Mouse (Mus musculus) B cell, adult 2 months (primary cell): ENCODE measurements around the gene Prkca.
A peak's percentile ranks its signal among the peaks of the same experiment; 100 is the strongest.

ENCODE experiments used
- DNase-seq, 2 experiments: peaks; one replicate each; pipeline ENCODE4 v3.0.0; 2022

The Prkca gene

DNA sequence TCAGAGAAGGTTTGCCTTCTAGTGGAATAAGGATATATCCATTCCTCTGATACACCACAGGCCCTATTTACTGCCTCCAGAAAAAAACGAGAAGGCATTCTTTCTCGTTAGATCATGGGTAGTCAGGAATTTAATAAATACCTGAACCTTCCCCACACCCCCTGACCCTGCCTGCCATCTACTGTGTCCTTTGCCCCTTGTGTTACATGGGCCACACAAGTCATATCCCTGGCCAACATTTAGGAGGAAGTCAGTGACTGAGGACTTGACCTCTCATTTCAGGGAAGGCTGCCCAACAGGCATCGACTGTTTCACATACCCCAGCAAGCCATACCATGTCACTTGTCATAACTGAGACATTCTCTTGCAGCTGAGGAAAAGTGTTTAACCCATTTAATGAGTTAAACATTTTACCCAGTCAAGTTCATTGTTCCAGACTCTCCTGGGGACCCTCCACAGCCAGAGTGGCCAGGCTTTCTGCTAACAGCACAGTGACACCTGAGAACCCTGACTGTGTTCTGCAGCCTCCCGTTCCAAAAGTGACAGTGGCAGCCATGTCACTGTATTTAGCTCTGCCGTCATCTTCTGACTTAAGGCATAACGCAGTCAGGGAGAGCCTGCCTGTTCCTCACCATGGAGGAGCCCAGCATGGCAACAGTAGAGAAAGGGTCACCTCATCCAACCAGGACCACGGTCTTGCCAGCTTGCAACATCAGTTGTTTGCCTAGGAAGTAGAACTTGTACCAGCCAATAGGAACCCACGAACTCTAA lies 114.4 kb downstream of the Prkca start:
- no peak for DNase-seq

DNA sequence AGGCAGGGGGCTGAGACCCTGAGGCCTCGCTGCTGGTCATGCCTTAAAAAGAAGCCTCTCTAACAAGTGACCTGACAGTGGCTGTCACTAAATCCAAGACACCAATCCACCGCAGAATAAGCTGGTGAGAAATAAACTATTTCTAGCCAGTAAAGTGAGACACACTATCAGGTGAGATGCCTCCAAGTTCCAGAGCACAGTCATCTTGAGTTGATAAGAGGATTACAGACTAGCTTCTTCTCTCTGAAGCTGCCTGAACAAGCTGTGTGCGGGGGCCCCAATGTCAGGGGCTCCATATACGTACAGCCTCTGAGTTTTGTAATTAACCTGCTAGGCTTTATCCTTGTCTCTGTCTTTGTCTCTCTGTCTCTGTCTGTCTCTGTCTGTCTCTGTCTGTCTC lies 115.2 kb downstream of the Prkca start:
- no peak for DNase-seq

DNA sequence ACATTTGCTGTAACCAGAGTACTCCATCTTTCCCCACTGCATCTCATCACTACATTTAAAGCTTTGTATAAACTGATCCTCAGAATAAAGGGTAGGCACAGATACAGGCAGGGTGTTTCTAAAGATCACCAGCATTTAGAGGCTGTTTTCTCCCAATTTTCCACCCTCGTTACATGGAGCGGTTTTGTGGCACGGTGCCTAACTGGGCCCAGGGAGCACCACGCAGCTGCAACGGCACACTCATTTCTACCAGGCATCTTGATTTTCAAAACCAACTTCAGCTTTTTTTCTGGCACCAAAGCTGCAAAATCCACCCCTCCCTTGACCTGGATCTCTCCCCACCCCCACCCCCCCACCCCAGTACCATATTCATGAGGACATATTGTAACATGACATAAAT lies 117.5 kb downstream of the Prkca start:
- DNase-seq: no peak

DNA sequence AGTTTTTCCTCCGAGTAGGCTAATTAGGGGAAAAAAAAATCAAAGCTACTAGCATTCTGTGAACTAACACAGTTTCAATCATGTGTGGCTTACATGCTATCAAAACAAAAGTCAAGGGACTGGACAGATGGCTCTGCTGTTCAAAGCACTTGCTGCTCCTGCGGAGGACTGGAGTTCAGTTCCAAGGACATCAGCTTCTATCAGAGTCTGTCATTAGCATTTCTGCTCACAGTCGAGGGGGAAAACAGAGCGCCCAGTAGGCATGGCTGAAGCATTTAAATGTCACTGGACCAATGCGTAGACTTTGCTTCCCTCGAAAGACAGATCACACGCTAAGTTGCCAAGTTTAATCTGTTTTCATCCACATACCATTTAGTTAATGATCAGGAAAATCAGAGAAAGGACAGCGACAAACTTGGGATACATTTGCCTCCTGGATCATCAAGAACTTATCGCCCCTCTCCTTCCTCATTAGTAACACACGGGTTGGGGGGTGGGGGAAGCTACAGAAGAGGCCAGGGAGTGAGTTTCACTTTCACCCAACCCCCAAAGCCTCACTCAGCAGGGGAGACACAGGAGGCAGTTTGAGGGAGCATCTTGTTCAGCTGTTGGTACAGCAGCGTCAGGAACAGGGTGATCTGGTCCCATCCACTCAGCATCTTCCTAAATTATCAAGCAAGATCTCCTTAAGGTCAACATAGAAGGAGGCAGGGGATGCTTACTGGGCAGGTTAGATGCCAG lies 119.3 kb downstream of the Prkca start:
- peak; percentile 37 to 49 for DNase-seq

DNA sequence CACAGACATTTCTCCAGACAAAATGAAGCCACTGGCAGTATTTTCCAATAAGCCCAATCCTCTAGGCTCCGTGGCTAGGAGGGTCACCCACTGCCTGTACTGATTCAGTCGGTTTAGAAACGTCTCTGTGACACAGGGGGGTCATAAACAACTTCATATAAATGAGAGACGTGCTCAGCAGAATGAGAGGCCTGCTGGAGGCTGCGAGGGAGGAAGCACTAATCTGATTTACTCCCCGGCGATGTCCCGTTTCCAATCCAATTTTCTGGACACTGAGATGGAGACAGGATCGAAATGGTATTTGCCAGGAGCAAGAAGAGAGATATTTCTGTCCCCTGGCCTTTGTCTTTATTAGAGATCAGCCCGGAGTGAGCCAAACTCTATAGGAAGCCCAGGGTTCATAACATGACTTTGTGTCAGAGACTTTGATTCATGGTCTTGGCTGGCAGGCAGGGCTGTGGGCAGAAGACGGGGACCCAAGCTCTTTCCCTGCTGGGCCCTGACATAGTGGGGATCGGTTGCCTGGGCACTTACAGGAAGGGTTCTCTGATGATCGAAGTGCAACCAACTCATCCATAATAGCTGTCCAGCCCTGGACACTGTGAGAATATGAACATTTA lies 120.0 kb downstream of the Prkca start:
- peak; percentile 13 to 14 for DNase-seq

DNA sequence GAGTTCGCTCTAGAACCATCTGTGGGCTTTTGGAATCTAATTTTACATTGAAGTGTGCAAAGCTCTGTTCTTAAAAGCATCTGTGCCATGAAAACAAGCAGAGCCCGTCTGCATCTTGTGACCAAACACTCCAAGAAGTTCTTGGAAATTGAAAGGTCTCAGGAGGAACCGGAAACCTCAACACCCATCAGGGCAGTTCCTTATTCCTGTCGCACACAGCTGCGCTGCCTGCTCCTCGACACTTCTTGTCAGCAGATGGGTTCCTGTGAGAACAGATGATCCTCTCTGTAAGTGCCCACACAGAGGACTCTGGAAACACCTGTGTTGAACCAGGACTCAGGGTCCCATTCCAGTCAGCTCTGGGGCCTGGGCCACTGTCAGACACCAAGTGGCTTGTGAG lies 120.6 kb downstream of the Prkca start:
- peak; percentile 47 to 50 for DNase-seq

DNA sequence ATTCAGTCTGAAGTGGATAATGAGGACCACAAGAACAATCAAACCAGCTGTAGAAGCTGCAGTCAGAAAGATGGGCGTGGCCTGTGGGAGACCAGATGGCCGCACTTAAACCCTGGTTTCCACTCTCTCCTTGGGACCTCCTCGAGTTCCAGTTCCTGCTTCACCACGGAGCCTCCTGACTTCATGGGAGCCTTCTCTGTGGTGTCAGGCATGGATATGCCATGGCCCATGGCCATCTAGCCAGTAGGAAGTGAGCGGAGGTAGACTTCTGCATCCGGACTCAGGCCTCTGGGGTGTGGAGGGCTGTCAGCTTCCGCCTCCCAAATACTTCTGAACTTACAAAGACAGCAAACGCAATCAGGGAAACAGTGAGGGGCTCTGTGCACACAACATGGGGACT lies 121.1 kb downstream of the Prkca start:
- peak; percentile 67 to 72 for DNase-seq

DNA sequence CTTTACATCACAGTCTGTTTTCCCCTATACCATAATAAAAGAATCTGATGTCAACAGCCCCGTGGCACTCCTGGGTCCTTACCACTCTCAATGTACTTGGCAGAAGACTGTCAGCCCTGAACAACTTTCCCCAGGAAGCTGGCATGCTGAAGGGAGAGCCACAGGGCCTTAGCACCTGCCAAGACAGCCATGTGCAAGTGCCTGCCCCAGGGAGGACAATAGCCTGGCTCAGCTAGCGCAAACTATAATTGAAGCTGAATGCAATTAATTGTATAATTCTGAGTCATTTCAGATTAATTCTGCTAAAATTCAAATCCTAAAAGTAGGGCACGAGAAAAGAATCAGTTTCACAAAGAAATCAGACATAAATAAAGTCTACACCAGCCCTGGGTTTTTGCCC lies 121.7 kb downstream of the Prkca start:
- no peak for DNase-seq

DNA sequence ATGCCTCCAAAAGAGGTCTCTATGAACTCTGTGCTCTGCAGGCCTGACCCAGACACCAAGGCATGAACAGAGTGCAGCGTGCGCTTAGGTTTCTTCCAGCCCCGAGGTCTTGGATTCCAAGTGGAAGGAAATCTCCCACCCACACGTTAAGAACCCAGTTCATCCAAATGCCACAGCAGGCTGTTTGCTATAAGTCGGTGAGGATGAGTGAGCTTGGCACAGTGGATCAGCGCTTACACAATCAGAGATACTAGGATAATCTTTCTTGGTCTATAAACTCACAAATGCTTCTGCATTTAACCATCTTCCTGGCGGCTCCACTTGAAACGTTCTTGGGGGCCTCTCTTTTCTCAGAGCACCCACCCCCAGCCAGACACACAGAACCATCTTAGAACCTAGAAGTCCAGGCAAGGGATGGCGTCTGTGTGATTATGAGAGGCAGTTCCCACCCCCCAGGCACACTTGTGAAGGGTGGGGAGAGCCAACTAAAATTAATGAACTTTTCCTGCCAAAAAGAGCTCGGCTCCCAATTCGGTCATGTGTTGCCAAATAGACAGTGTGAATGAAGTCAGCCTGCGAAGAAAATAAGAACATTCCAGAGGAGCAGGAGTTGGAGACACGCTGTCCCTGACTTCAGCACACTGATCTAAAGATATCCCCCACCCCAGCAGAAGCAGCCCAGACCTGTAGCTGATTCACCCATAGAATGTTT lies 122.4 kb downstream of the Prkca start:
- DNase-seq: no peak

DNA sequence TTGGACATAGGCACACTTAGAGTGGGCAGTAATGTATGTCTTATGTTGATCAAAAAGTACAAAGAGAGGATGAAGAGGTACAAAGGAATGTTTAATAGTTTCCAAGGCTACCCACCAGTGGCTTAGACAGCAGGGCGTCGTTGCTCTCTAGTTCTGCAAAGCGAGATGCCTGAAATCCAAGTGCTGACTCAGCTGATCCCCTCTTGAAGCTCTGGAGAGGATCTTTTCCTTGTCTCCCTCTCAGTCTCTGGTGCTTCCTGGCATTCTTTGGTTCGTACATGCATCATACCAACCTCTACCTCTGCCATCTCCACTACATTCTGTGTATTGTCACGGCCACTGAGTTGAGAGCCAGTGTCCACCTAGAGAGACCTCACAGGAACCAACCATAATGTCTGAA lies 123.1 kb downstream of the Prkca start:
- DNase-seq: no peak

DNA sequence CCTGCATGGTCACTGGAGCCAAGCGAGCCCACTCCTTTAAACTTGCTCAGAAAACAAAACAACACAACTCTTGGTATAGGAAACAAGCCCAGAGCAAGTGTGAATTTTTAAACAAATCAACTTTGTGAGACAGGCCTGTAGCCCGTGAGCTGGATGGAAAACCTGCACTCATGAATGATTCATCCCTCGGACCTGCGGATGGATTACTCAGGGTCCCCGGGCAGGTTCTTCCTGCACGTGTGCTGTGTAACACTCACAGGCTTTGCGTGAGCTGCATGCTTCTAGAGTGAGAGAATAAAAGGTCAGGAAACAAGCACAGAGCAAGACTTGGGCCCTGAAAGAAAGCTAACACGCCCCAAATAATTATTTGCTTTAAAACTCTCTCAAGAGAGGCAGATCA lies 126.7 kb downstream of the Prkca start:
- DNase-seq: no peak

DNA sequence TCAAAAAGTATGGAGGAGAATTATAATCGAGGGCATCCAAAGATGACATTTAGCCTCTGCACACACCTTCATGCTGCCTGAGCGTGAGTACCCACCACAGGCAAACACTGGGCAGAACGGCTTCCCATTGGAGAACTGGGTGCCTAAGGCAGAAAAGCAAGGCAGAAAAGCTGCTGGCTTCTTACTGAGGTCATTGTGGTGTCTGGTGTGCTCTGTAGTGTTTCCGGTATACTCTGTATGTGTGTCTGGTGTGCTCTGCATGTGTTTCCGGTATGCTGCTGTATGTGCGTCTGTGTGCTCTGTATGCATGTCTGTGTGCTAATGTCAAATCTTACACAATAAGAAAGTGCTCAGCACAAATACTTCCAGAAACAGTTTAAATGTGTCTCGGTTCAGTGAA lies 127.7 kb downstream of the Prkca start:
- DNase-seq: peak; percentile 29 to 30

DNA sequence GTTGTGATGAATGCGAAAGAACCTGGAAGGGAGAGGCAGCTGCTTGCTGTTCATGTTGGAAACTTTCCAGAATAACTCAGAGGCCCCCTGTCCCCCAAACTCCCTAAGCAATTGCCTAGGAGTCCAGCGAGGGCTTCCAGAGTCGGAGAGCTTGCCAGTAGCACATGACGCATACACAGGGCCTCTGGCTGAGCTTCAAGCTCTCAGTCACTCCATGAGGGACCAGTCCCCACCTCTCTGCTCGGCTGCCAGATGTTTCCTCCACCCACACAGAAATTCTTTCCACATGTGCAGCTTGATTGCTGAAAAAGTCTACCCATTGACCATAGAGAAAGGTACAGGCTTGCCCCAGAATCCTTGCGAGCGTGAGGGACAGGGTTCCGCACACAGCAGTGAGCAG lies 128.3 kb downstream of the Prkca start:
- peak; percentile 11 to 27 for DNase-seq

DNA sequence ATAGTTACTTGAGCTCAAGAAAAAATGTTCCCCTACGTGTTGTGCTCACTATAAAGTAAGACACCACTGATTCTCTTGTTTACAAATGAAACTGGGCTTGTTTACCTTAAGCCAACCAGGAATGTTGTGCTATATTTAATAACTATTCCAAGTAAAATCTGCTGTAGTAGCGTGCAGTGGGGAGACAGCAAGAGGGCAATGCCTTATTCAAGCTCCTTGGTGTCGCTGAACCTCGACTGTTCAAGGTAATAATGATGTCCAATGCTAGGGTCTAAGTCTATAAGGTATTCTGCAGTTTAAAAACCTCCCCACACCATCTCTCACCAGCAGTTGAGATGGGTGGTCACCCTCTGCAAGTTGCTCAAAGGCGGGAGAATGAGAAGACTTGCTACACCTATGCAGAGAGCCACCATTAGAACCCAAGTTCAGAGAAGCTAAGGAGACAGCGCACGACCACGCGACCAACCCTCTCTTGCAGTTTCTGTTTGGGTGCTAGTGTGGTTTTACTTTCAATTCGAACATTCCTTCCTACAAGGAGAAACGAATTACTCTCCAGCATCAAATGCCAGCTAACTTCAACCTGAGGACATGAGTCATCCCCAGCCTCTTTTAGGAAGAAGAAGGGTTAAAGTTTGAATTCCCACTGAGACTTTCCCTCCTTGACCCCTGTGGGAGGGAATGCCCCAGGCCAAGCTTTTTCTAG lies 129.1 kb downstream of the Prkca start:
- peak; percentile 13 to 29 for DNase-seq

DNA sequence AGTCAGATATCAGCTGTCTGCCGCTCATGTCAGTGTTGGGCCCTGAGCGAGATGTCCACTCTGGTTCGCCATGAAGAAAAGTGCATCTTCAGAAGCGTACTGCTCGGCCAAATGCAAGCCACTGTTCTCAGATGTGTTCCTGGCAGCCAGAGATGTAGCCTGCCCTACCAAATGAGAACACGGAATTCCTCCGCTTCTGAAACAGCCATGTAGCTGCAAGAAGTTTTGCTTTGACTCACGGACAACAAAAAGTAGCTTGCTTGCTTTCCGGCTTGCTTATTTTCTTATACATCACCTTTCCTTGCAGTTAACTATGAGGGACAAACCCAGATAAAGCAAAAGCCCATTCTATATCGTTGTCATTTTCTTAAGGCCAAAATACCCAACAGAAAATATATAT lies 129.9 kb downstream of the Prkca start:
- no peak for DNase-seq

DNA sequence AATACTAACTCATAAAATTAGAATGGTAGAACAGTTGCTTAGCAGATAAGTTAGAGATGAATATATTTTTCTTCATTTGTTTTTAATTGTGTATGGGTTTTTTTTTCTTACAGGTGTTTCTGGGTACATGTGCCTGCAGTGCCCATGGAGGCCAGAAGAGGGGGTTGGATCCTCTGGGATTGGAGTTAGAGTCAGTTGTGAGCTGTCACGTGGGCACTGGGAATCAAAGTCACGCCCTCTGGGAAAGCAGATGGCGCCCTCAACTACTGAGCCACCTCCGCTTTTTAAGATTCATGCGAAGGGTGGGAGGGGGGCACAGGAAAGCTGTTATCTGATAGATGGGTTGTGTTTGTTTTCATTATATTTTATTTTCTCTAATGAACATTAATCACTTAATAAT lies 131.1 kb downstream of the Prkca start:
- DNase-seq: peak; percentile 19 to 23

DNA sequence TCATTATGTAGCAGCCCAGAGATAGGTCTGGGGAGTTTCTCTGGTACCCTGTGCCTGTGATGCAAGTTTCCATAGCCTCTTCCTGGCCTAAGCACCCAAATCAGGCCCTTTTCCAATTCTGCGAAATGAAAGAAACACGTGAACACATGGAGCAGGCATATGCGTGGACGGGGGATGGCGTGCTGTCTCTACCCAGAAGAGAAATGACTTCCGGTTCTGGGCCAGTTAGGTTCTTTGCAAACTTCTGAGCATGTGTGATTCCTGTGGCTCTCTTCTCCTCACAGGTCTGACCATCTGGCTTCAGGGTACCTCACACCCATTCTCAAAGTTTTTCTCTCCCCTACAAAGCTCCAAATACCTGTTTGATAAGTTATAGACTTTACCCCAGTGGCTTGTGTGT lies 131.7 kb downstream of the Prkca start:
- DNase-seq: no peak

DNA sequence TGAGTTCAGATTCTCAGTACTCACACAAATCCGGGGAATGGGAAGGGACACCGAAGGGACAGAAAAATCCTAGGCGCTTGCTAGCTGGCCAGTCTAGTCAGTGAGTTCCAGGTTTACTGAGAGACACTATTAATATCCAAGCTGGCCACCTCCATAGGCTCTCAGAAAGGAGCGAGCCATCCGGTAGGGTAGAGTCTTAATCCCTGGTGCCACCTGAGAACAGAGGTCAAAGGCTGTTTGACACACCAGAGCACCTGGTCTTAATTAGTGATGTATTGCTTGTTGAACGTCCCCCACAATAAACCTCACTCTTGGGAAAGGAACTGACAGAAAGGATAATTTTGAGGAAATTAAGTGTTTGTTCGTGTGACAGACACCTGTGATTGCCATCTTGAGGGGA lies 133.0 kb downstream of the Prkca start:
- DNase-seq: no peak

DNA sequence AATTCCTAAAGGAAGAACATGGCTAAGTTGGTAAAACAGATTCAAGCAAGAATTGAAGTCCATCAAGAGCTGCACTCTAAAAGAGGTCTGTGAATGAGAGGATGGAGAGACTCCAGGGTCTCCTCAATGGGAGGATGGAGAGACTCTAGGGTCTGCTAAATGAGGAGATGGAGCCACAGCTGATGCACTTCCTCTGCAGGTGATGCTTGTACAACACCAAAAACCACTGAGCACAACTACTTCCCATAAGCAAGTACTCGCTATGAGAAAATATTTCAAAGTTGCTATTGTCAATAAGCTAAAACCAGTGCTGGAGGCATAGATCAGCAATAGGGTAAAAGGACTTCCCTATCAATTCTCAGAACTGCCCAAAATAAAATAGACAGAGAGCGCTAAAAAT lies 137.1 kb downstream of the Prkca start:
- DNase-seq: no peak

DNA sequence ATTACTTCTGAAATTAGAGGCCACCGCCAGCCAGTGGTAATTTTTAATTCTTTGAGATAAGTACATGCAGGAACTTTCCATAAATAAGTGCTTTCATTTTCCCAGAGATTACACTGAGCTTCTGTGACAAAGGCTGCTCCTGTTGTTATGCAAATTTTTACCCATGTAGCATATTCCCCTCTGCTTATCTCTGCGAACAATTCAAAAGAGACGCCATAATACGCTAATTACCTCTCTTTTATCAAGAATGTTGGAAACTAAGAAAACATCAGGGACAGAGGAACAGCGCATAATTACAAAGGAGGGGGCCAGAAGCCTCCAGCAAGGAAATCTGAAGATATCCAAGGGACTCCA lies 138.9 kb downstream of the Prkca start:
- no peak for DNase-seq

DNA sequence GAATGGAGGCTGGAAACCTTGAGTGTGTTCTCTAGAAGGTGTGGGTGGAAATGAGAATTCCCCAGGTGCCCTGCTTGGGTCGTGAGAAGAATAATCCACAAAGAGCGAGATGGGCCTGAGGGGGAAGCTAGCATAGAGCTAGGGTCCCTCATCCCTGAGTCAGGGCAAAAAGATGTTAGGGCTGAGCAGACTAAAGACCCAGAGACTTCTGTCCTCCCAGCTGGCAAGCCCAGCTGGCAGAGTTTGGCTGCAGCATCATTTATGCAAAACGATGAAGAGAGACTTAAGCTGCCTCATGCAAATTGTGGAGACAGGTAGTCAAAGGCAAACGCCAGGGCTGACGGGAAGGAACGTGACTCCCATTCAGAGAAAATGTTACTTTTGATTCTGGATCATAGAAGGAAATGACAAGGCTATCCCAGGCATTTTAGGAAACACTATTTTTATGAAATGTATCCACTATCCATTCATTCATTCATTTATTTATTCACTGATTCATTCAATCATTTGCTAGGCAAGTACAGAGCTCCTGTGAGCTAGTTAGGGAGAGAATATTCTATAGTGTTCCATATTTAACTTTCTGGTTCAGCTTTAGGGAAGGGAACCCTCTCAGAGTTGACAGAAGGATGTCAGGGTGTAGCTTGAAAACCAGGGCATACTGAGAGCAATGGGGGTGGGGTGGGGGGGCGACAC lies 139.4 kb downstream of the Prkca start:
- DNase-seq: peak; percentile 8 to 15

DNA sequence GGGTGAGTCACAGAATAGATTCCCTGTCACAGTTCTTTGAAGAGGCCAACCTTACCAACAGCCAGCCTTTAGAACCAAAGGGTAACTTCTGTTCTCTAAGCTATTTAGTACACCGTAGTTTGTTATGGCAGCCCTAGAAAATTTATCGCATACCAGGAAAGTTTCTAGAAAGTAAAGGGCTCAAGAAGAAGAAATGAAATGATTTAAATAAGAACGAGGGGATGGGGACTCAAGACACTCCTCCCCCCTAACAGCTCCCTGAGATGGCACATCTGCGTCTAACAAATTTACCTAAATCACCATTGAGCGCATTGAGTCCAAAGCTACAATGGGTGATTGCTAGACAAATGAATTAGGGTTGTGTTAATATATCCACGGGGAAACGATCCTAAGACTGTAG lies 140.9 kb downstream of the Prkca start:
- DNase-seq: no peak
